Mouse (Mus musculus) heart, embryonic 13.5 days (tissue): ENCODE measurements around the gene B4galnt2. TPM values are rescaled to one million over a fixed set of nuclear protein-coding genes. Genes with fewer than 3 reads are reported as not detected.
"Not testable (repeated sequence)": the region's sequence is repeated elsewhere in the genome, so short reads cannot be mapped to it uniquely, and the experiment has no call there.

Experiments used
- ATAC-seq: fragments of 200-750 bp; cut with Nextera tagmentation; 2 replicates; pipeline ENCODE4 v1.8.0; 2017; ENCODE audit warnings: moderate TSS enrichment; ENCODE audit not compliant: insufficient number of reproducible peaks, low FRiP score, low TSS enrichment; ENCODE audit errors: extremely low read depth
- H3K27ac ChIP-seq: fragments of 300-500 bp; sonication (generic); replicated peaks from 2 replicates; pipeline ENCODE4 v1.5.1; 2015; ENCODE audit warnings: moderate library complexity, mild to moderate bottlenecking, inconsistent platforms
- H3K27me3 ChIP-seq: fragments of 300-500 bp; sonication (generic); replicated peaks from 2 replicates; pipeline ENCODE4 v1.6.1; 2015; ENCODE audit warnings: mild to moderate bottlenecking, inconsistent platforms
- H3K36me3 ChIP-seq: fragments of 300-500 bp; sonication (generic); 2 replicates; pipeline ENCODE4 v1.6.1; 2015; ENCODE audit warnings: mild to moderate bottlenecking, inconsistent platforms
- H3K4me1 ChIP-seq: fragments of 300-500 bp; sonication (generic); 2 replicates; pipeline ENCODE4 v1.6.1; 2015; ENCODE audit warnings: inconsistent platforms
- H3K4me2 ChIP-seq: fragments of 300-500 bp; sonication (generic); 2 replicates; pipeline ENCODE4 v1.6.1; 2015; ENCODE audit warnings: inconsistent platforms, mild to moderate bottlenecking, moderate library complexity
- H3K4me3 ChIP-seq: fragments of 300-500 bp; sonication (generic); 2 replicates; pipeline ENCODE4 v1.5.1; 2015; ENCODE audit warnings: moderate library complexity, mild to moderate bottlenecking, inconsistent platforms
- H3K9ac ChIP-seq: fragments of 300-500 bp; sonication (generic); 2 replicates; pipeline ENCODE4 v1.6.1; 2015; ENCODE audit warnings: inconsistent platforms, mild to moderate bottlenecking, moderate library complexity
- H3K9me3 ChIP-seq: fragments of 300-500 bp; sonication (generic); 2 replicates; pipeline ENCODE4 v1.6.1; 2016; ENCODE audit warnings: inconsistent platforms
- WGBS: fragments of 180-500 bp; shearing (Covaris S2); methylation state at CpG from one replicate; pipeline ENCODE4 v1.1.7; 2015; ENCODE audit warnings: mixed read lengths; 5-methylcytosine and 5-hydroxymethylcytosine counted together
- polyA plus RNA-seq: library from polyadenylated mRNA; unstranded; fragments of >200 nt; fragmentation: Nextera tagmentation; extraction: Ambion mirVana; gene quantifications from 2 replicates; pipeline ENCODE4 v1.2.1, GENCODE M21; 2015

The B4galnt2 gene
- polyA plus RNA-seq: 0.21 TPM in 1 of 2 replicates, not detected in the other

DNA sequence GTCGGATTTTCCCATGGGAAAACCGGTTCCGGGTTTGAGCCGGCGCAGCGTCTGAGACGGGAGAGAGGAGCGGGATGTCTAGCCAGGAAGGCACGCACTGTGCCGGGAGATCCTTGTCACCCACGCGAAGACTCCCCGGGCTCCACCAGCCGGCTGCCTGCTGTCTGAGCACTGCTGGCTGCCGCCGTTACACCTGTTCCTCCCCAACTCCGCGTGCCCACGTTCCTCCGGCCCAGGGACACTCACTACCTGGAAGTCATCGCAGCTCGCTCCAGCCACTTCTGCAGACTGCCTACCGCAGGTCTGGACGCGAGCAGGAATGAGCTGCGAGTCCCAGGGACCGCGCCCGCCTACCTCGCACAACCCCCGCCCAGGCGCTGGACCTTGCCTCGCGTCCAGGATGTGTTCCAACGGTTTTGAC is at the start of gene B4galnt2:
B4galnt2 (minus strand) TSS at position 321 of the 421 bp plus-strand sequence.
- Histone ChIP-seq H3K4me1 (peaks cover 24% of the 10 kb centered on the region), H3K4me2 (peak within 1 kb of the TSS; percentile 69), H3K9ac (peak within 1 kb of the TSS; percentile 55), H3K27me3 (peaks cover 89% of the 10 kb centered on the region), H3K36me3 (no peaks in the 10 kb centered on the region), H3K4me3 (peak within 1 kb of the TSS; percentile 43), H3K27ac (no peak within 1 kb of the TSS), H3K9me3 (no peaks in the 10 kb centered on the region)
- no peak for ATAC-seq
- WGBS: 2% methylated on average over 35 of the region's 35 CpGs

DNA sequence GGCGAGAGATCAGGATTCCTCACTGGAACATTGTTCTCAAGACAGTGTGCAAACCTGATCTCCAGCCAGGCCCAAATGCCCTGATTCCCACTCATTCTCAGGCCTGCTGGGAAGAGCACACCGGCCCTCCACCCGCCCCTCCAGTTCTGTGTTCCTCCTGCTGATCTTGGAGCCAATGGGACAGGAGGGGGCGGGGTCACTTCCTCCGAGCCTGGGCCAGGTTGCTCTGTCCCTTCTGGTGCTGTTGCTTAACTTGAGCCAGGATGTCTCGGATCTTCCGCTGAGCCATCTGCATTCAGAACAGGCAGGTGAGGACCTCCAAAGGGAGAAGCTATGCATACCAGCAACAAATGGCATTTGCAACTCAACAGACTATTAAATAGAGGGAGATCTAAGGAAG is 48.6 kb upstream of the B4galnt2 start:
- Histone ChIP-seq H3K4me3 (no peak overlapping the region), H3K9ac (no peak overlapping the region), H3K36me3 (peaks cover 97% of the 10 kb centered on the region), H3K27ac (no peak overlapping the region), H3K4me1 (no peaks in the 10 kb centered on the region), H3K27me3 (no peaks in the 10 kb centered on the region), H3K9me3 (no peaks in the 10 kb centered on the region), H3K4me2 (no peak overlapping the region)
- no peak for ATAC-seq
- WGBS: 65% methylated on average over 7 of the region's 7 CpGs

DNA sequence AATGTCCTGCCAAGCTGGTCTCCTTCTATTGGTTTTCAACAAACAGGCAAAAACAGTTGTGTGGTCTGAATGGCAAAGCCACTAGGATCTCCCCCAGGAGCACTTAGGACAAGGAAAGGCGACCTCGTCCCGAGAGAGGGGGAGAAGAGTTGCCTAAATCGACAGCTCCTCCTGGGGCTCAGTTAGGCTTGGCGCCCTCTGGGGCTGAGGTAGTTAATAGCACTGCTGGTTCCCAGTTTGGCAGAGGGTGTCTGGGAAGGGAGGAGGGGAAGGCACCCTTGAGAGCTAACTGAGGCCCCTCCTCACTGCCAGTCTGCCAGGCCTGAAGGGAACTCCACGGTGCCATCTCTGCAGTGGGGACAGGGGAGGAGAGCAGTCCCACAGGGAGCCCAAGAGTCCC is 44.5 kb upstream of the B4galnt2 start:
- no peak overlapping the region; the same call in 1 of the 2 replicates for H3K9ac ChIP-seq
- no peak overlapping the region for H3K27ac ChIP-seq
- H3K4me1 ChIP-seq: no peaks in the 10 kb centered on the region
- peaks cover 61% of the 10 kb centered on the region for H3K36me3 ChIP-seq
- WGBS: 62% methylated on average over 6 of the region's 6 CpGs
- H3K4me3 ChIP-seq: no peak overlapping the region
- no peaks in the 10 kb centered on the region for H3K9me3 ChIP-seq
- H3K27me3 ChIP-seq: no peaks in the 10 kb centered on the region
- no peak overlapping the region for H3K4me2 ChIP-seq
- ATAC-seq: no peak

DNA sequence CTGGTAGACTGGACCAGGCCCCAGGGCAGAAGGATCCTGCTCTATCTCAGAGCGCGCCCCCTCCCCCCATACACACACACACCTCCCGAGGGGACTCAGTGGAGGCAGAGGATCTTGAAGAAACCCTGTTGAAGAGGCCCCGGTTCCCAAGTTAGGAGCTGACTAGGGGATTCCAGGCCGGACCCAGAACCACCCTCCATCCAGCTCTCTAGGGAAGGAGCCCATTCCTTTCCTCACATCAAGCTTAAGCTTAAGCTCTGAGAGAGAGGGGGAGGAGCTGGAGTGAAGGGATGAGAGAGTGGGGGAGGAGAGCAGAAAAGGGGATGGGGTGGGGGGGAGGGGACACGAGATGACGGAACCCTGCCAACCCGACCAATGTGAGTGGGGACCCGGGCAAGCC is 43.6 kb upstream of the B4galnt2 start:
- Histone ChIP-seq H3K4me3 (no peak overlapping the region), H3K4me1 (no peaks in the 10 kb centered on the region), H3K9me3 (0 out of 2 replicates have a peak, but pooled peaks cover 3% of the 10 kb centered on the region), H3K27me3 (no peaks in the 10 kb centered on the region), H3K36me3 (peaks cover 52% of the 10 kb centered on the region), H3K4me2 (no peak overlapping the region), H3K27ac (no peak overlapping the region), H3K9ac (no peak overlapping the region)
- no peak for ATAC-seq
- WGBS: 64% methylated on average over 9 of the region's 9 CpGs

DNA sequence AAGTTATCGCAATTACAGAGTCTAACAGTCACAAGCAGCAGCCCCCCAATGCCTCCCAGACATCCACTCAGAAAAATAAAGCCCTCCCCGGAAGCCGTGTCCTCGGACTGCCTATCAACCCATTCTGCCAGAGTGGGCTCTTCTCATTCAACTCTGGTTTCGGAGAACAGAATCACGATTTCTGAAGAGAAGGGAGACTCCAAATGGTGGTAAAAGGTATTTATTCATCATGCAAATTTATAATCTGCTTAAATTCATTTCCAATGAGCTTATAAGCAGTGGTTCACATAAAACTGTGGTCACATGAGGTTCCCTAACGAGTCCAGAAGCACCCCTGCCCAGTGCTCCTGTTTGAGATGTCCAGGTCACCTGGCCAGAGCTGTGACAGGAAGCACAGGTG is 42.7 kb upstream of the B4galnt2 start:
- no peak for ATAC-seq
- Histone ChIP-seq H3K4me1 (no peaks in the 10 kb centered on the region), H3K9ac (no peak overlapping the region), H3K27ac (no peak overlapping the region), H3K27me3 (no peaks in the 10 kb centered on the region), H3K36me3 (peaks cover 44% of the 10 kb centered on the region), H3K9me3 (0 out of 2 replicates have a peak, but pooled peaks cover 3% of the 10 kb centered on the region), H3K4me2 (no peak overlapping the region), H3K4me3 (no peak overlapping the region)
- WGBS: 75% methylated on average over 7 of the region's 7 CpGs

DNA sequence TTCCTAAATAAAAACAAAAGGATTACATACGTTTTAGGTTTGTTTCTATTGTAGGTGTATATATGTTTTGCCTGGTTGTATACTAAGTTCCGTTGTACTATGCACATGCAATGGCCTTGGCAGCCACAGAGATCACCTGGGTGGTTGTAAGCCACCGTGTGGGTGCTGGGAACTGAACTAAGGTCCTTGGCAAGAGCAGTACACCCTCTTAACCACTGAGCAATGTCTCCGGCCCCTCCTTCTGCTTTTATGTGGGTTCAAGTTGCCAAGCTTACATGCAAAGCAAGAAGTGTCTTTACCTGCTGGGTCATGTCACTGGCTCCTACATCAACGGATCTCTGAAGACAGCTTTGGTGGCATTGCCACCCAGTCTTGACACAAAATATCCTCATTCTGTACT is 38.6 kb upstream of the B4galnt2 start:
- Histone ChIP-seq H3K9ac (no peak overlapping the region), H3K27ac (no peak overlapping the region), H3K36me3 (peaks cover 6% of the 10 kb centered on the region), H3K9me3 (0 out of 2 replicates have a peak, but pooled peaks cover 3% of the 10 kb centered on the region), H3K4me1 (no peaks in the 10 kb centered on the region), H3K4me3 (no peak overlapping the region), H3K27me3 (no peaks in the 10 kb centered on the region), H3K4me2 (no peak overlapping the region)
- ATAC-seq: no peak
- 84% methylated on average over 5 of the region's 5 CpGs for WGBS

DNA sequence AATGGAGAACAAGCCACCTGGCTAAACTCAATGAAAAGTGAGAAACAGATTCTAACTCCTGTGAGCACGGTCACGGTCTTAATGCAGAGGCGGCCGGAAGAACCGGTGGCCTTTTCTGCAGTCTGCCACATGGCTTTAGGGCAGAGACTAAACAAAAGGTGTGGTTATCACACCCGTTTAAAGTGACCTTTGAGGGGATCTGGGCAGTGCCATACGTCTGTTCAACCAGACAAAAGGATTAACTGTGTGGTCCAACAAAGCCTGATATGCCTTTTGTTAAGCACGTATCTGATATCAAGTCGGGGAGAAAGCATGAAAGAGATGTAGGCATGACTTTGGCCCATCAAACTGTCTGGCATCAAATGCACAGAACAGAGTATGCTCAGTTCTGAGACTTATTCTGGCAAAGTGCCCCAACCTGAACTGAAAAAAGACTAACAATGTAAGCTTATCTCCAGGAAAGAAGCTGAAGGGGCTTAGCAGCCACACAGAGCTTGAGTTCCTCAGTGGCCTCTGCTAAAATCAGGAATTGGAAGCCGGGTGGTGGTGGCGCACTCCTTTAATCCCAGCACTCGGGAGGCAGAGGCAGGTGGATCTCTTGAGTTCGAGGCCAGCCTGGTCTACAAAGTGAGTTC is 31.3 kb upstream of the B4galnt2 start:
- 66% methylated on average over 13 of the region's 13 CpGs for WGBS
- Histone ChIP-seq H3K9me3 (no peaks in the 10 kb centered on the region), H3K4me2 (no peak overlapping the region), H3K9ac (no peak overlapping the region), H3K36me3 (no peaks in the 10 kb centered on the region), H3K4me1 (peaks cover 4% of the 10 kb centered on the region; the same call in 1 of the 2 replicates), H3K27me3 (no peaks in the 10 kb centered on the region), H3K4me3 (no peak overlapping the region), H3K27ac (no peak overlapping the region)
- ATAC-seq: no peak

DNA sequence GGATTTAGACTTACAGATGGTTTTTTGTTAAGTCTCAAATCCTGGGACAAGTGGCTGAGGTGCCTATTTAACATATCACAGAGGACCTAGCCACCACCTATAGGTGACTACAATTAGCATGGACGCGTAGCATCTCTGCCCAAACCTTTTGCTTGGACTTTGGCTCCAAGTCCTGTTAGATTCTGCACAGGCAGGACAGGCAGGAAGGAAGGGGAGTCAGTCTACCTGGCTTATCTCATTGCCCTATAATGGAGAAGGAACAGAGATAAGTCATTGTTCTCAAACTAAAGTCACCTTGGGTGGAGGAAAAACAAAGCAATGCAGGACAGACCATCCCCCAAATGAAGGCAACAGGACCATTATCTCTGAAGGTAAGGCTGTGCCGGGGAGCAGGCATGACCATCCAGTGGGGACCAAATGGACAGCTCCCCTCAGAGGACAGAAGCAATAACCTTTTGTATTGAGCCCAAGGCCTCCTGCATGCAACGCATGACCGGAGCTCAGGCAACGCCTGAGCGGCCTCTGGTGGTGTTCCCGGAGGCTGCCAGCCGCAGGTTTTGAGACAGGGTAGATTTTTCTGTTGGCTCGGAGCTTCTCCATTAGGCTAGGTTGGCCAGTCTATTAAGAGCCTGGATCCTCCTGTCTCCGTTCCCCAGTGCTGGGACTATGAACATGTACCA is 25.3 kb upstream of the B4galnt2 start:
- ATAC-seq: no peak

DNA sequence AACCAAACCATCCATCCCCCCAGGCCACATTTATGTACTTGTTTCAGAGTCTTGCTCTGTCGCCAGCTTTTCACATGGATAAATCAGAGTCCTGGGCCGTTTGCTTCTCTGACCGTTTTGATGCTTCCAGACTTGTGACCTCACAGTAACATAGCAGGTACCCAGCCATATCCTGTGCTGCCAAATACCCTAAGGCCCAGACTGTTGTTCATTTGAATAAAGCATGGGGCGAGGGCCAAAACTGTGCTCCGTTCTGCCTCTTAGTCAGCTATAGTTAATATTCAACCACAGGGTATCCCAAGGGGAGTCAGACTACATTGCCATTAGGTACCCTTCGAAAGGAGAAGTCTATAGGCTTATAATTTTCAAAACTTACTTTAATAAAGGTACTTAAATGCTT is 21.7 kb upstream of the B4galnt2 start:
- no peak overlapping the region for H3K27ac ChIP-seq
- no peak for ATAC-seq
- no peaks in the 10 kb centered on the region for H3K4me1 ChIP-seq
- H3K4me3 ChIP-seq: no peak overlapping the region
- no peaks in the 10 kb centered on the region for H3K27me3 ChIP-seq
- 74% methylated on average over 6 of the region's 6 CpGs for WGBS
- H3K9ac ChIP-seq: no peak overlapping the region
- H3K9me3 ChIP-seq: no peaks in the 10 kb centered on the region
- H3K4me2 ChIP-seq: no peak overlapping the region
- H3K36me3 ChIP-seq: no peaks in the 10 kb centered on the region

More for the DNA sequence above, 25.3 kb upstream of the B4galnt2 start:
- Histone ChIP-seq H3K27me3 (no peaks in the 10 kb centered on the region), H3K27ac (no peak overlapping the region), H3K4me3 (no peak overlapping the region), H3K9ac (no peak overlapping the region), H3K36me3 (no peaks in the 10 kb centered on the region), H3K4me2 (no peak overlapping the region), H3K4me1 (no peaks in the 10 kb centered on the region), H3K9me3 (no peaks in the 10 kb centered on the region)
- 38% methylated on average over 11 of the region's 11 CpGs for WGBS

DNA sequence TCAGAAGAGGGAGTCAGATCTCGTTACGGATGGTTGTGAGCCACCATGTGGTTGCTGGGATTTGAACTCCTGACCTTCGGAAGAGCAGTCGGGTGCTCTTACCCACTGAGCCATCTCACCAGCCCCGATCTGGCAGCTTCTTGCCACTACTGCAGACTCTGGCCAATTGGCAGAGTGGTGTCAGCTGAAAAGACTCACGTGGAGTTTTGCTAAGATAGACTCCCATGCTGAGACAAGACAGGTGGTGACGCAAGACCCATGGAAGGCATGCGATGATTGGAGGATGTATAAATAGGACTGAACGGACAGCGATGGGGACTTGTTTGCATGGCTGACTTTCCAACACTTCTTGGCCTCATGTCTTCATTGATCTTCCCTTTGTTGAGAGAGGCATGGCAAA is 17.5 kb upstream of the B4galnt2 start:
- H3K9ac ChIP-seq, H3K9me3 ChIP-seq, H3K4me1 ChIP-seq, ATAC-seq, H3K4me2 ChIP-seq, H3K27ac ChIP-seq, H3K36me3 ChIP-seq, H3K4me3 ChIP-seq, H3K27me3 ChIP-seq: not testable (repeated sequence)
- 79% methylated on average over 8 of the region's 10 CpGs for WGBS

DNA sequence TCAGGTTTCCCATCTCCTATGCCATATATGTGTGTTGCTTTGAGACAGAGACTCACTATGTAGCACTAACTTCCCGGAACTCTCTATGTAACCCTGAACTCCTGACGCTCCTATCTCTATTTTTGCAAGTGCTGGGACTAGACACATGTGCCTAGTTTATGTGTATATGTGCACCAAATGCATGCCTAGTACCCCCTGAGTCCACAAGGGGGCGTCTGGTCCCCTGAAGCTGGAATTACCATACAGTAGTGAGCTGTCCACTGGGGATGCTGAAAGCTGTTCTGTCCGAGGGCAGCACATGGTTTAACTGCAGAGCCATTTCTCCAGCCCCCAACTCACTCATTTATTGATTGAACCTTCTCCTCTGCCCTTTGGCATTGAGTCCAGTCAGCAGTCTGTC is 11.7 kb upstream of the B4galnt2 start:
- Histone ChIP-seq H3K36me3 (no peaks in the 10 kb centered on the region), H3K4me2 (no peak overlapping the region), H3K27me3 (peaks cover 28% of the 10 kb centered on the region), H3K4me1 (no peaks in the 10 kb centered on the region), H3K4me3 (no peak overlapping the region), H3K9ac (no peak overlapping the region), H3K27ac (no peak overlapping the region), H3K9me3 (peaks cover 9% of the 10 kb centered on the region)
- no peak for ATAC-seq
- 64% methylated on average over 4 of the region's 4 CpGs for WGBS

DNA sequence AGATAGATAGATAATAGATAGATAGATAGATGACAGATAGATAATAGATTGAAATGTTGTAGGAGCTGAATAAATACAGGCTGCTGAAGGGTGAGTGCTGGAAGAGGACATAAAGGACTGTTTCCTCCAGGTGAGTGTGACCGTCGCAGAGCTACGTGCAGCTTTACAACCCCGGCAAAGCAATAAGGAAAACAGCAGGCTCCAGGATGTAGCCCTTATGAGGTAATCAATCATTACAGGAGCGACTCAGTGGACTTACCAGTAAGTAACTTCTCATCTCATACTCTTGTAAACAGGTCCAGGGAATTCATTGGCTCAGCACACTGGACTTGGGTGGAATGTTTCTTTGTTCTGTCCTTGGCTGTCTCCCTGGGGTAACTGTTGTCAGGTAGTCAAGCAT is 11.3 kb upstream of the B4galnt2 start:
- H3K36me3 ChIP-seq: no peaks in the 10 kb centered on the region

More for the DNA sequence above, 11.3 kb upstream of the B4galnt2 start:
- Histone ChIP-seq H3K27ac (no peak overlapping the region), H3K4me1 (no peaks in the 10 kb centered on the region), H3K9me3 (peaks cover 9% of the 10 kb centered on the region), H3K4me2 (no peak overlapping the region), H3K9ac (no peak overlapping the region), H3K27me3 (peaks cover 32% of the 10 kb centered on the region), H3K4me3 (no peak overlapping the region)
- 83% methylated on average over 5 of the region's 5 CpGs for WGBS
- ATAC-seq: no peak
